Mouse (Mus musculus) cerebellum, adult 2 months (tissue): ENCODE measurements around the gene Lamp5.

ENCODE experiments used
- CTCF ChIP-seq: fragments of 200-500 bp; IDR thresholded peaks from 2 replicates; pipeline ENCODE4 v1.5.1; 2011; ENCODE audit warnings: low read depth, mild to moderate bottlenecking, control low read depth, low read length, moderate library complexity, borderline replicate concordance; ENCODE audit not compliant: insufficient read depth
- POLR2A ChIP-seq: fragments of 200-500 bp; IDR thresholded peaks from 2 replicates; pipeline ENCODE4 v1.6.1; 2011; ENCODE audit warnings: low read length, control low read depth, borderline replicate concordance; ENCODE audit not compliant: insufficient read depth

DNA sequence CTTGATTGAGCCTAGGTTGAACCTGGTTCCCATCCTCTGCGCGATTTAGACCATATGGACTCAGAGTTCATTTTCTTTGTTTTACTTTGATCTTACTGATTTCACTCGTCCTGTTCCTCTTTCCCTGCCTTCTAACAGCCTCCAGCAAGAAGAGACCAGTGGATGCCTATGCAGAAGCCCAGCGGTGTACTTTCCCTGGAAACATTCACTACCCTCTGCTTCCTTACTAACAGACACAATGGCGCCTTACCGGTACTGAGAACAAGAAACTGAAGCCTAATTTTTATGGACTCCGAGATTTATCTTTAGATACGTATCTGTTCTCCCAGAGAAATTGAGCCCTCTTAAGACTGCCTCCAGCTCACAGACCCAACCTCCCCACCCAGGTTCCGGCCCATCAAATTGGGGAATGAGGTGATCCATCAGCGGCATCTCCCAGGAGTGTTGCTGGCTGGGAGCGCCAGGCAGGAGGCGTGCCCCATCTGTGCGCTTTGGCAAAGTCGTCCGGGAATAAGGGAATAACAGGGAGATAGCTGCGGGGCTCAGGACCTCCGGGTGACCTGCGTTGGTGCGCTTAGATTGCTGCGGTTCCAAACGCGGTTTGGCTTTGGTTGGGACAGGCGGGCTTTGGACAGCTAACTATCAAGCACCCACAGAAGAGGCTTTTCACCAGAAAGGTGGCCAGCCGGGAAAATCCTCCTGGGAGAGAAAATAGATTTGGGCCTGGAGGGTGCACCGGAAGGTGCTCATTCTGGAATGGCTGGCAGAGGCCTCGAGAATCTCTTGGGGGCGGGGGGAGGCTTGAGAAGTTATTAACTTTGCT lies 1.0 kb upstream of the Lamp5 start:
- no peak for TF ChIP-seq CTCF
- TF ChIP-seq POLR2A = no peak
